Mouse (Mus musculus) cerebellum, adult 9-10 months (tissue): ENCODE measurements at regions not wholly inside any gene's neighbourhood (a gene's known extent, or its start where the extent isn't known, plus 50 kb on each side); places are given as distances from the start of the nearest gene placed in this dataset.
A peak's percentile ranks its signal among the peaks of the same experiment; 100 is the strongest.
"Not testable (repeated sequence)": the region's sequence is repeated elsewhere in the genome, so short reads cannot be mapped to it uniquely, and the experiment has no call there.

Source experiments
- DNase-seq: peaks from one replicate; pipeline ENCODE4 v3.0.0; 2022

DNA sequence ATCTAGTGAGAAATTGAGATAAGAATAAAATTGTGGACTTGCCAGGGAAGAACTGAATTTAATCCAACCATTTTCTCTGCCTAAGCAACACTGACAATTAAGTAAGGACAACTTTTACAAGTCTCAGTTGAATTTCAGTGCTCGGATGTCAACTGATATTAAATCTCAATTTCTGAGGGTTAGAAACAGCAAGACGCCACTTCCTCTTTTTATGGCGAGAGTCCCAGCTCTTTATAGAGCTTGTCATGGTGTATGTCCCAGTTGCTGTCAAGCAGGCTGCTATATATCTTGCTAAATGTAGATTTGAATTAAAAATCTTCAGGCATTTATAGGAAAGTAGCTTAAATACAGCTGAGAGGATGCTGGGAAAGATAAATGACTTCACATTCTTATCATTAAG is 697.8 kb upstream of the Got2 start:
- DNase-seq, result no peak

DNA sequence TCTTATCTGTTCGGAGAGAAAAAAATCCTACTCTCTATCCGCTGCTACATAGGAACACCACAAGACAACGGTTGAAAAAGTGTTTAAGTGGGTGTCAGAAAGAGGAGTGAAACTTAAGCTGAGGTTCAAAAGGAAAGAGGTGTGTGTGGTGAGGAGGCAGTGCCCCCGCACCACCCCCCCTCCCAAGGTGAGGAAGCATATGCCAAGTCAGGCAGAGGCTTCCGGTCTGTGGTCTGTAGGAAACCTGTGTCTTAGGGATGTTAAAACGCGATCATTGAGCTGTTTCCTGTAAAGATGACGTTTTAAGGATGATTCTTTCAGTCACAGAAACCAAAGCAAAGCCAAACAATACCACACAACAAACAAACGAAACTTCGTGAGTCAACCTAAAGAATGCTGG is 664.2 kb upstream of the Got2 start:
- DNase-seq, result no peak

DNA sequence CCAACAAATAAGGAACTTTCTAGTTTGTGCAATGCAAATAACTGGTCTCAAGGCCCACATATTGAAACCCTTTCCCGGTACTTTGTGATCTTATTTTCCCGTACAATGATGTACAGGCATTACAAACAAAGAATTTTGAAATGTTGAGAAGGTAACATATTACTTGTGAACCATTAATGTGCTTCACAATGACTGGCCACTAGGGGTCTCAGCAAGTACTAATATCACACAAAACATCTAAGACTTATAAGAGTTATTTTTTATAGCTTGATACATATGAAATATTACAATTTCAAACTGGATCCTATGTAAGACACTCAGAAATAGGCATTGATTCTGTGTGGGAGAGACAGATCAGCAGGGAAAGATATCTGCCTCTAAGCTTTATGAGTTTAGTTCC is 662.1 kb upstream of the Got2 start:
- no peak for DNase-seq

DNA sequence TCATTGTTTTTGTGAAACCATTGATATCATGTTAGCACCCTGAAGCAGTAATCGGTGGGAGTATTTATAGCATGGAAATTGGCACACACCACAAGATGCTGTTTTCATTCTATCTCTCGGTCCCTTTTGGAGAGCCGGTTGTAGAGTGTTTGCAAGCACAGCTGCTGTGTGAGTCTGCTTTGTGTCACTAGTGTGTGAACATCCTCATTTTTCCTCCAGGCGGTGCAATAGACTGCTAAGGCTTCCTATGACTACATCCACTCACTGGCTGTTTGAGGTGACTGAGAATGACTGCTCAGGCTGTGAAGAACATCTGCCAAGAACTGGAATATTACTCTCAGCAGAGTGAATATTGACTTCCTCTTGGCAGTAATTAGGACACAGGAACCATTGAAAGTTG is 660.3 kb upstream of the Got2 start:
- DNase-seq, result no peak

DNA sequence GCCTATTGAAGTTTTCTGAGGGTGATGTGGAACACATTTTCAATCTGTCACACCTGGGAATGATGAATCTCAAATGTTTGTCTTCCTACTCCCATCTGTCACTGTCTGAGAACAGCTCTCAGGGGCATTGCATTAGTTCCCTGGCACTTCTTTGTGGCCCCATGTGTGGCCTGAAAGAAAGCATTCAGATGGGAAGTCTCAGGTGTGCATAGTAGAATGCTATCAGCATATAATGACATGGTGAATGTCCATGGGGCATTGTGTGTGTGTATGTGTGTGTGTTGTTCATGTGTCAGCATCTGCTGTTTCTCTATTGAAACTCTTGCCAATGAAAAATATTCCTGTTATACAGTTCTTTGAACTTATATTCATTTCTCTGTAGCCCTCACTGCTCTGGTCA is 659.8 kb upstream of the Got2 start:
- no peak for DNase-seq

DNA sequence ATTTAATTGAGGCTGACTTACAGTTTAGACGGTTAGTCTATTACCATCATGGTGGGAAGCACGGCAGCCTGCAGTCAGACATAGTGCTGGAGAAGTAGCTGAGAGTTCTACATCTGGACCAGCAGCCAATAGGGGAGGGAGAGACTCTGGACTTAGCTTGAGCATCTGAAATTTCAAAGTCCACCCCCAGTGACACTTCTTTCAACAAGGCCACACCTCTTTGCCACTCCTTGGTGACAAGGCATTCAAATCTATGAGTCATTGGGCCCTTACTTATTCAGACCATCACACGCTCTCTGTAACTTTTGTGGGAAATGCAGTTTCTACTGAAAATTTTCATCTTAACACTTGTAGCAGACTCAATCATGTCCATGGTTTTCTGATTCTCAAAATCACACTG is 653.9 kb upstream of the Got2 start:
- no peak for DNase-seq

DNA sequence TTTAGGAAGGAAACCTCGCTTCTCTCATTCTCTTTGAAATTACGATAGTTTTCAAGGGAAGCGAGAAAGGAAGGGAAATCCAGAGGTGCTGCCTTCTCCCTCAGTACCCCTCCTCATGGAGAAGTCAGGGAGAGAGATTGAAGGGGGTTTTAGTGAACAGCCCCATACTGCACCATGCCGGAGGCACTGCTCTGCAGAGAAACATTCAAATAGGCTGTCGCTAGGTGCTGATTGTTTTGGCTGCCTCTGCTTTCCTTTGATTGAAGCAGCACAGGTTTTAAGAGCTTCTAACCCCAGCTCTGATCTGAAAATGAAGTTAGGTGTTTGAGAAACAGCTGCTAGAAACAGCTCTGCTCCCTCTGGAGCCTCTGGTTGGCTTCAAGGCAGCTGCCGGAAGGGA is 610.5 kb upstream of the Got2 start:
- no peak for DNase-seq

DNA sequence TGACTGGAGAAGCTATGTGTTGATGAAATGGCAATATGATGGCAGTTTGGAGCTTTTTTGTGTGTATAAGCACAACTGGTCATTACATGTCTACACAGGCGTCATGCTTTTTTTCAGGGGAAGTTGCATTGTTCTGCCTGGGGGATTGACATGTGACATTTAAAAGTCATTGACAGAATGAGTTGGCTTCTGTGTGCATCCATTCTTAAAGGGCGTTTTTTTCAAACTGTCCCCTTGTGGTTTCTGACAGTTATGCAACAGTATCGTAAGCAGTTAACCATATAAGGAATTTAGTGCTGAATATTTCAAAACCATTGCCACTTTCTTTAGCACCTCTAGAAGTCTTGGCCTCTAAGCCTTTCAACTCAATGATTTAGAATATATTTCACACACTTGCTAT is 607.1 kb upstream of the Got2 start:
- DNase-seq, result no peak

DNA sequence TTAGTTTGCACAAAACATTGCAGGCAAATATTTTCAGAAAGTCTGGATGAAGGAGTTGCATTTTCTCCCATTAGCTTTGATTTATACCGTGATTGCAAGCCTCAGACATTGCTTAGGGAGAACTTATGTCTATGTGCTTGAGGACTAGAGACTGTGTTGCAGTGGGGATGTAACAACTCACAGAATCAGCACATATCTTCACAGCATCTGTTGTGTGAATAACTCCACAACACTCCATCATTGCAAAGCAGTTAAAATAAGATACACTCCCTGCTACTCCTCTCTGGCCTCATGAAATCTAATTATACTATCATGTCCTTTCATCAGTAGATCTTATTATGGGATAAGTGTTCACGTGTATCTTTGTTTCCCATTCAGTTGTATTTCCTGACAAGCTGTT is 601.5 kb upstream of the Got2 start:
- no peak for DNase-seq

DNA sequence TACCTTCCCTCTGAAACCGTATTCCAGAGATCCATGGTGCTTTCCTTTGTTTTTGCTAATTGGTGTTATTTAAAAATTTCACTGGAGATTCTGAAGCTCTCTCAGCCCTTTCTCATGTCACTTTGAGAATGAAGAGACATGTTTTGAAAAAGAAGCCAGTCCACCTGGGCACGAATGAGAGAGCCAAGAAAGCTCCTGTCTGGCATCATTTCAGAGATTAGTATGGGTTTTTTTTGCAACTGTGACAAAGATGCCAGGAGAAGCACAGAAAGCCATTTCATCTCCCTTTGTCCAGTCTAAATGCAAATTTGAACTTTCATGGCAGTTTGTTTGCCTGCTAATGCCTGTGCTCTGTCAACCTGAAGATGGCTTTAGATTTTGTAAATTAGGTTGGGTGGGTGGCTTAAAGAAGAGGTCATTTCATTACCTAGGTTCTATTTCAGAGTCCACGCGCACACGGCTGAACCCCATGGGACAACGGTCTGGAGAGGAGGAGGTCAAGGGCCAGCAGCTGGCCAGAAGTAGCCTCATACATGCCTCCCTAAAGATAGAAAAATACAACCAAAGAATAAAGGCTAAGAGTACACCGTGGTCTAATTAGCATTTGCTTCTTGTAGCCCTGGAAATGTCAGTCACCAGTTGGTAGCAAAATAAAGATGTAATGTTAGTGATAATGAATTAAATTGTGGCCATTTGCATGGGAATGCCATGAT is 600.5 kb upstream of the Got2 start:
- no peak for DNase-seq

DNA sequence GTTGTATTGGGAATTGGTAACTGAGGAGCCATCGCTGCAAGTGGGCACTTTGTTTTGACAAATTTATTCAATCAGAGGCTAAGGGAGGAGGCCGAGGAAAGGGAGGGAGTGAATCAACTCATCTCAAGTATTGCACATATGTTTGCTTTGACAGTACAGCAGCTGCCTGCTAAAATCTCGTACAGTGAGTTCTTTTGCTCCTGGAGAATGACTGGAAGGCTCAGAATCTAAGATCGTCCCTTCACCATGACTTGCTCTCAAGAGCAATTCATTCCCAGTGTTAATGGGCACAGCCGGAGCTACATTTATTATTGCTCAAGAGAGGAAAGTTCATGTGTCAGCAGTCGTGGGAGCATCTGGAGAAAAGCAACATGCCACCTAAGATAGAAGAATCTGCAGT is 567.6 kb upstream of the Got2 start:
- DNase-seq, result no peak

DNA sequence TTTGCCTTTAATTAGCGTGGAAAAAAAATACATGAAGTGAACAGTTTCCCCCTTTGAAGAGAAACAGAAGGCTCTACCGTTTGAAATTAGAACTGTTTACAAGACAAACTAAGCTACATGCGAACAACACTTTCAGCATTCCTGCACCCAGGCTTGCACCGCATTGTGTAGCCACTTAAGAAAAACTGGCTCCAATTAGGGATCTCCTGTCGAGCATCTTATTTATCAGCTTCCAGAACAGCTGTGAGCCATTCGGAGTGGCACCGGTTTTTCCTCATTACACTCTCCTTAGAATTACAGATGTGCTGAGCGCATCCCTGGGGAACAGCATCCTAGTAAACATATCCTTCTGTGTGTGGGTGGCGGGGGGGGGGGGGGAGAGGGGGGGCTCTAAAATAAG is 567.0 kb upstream of the Got2 start:
- no peak for DNase-seq

DNA sequence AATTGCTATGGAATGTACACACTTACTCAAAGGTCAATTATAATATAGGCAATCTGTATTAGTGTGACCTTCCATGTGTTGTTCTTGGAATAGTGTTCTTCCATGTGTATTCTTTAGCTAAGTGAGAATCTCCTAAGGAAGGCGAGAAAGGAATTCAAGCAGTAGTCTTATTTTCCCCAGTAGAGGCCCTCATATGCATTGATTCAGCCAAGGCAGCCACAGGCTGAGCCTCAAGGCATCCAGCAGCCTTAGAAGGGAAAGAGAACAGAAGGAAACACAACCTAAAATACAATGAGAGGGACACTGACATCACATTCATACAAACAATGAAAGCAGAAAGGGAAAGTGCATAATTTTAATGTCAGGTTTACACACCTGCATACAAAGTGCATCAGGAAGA is 541.4 kb upstream of the Got2 start:
- DNase-seq, result no peak

DNA sequence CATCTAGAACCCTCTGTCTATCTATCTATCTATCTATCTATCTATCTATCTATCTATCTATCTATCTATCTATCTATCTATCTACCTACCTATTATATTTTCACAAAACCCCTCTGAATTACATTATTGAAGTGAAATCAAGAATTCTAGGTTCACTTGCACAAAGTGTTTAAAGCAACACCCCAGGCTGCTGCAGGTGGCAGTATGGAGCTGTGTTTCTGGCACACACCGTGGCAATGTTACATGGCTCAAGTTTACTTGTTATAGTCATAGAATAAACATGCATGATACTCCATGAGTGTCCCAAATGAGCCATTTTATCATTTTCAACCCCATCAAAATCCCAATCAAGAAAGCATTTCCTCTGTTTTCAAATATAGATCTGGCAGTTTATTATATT is 538.6 kb upstream of the Got2 start:
- DNase-seq, result no peak

DNA sequence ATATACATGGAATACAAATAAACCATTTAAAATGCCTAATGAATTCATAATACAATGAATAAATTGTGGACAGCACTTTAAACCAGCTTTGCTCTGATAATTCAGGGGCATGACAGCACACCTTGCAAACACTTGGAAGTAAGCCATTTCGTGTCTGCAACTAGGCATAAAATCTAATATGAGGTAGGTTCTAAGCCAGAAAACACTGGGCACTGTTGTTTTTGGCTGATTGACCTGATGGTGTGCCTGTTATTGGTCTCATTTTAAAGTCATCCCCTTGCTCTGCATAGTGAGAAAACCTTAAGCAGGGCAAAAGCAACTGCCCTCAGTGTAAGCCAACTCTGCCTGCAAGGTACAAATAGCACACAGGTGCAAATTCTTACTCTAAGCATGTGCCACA is 521.3 kb upstream of the Got2 start:
- DNase-seq, result no peak

DNA sequence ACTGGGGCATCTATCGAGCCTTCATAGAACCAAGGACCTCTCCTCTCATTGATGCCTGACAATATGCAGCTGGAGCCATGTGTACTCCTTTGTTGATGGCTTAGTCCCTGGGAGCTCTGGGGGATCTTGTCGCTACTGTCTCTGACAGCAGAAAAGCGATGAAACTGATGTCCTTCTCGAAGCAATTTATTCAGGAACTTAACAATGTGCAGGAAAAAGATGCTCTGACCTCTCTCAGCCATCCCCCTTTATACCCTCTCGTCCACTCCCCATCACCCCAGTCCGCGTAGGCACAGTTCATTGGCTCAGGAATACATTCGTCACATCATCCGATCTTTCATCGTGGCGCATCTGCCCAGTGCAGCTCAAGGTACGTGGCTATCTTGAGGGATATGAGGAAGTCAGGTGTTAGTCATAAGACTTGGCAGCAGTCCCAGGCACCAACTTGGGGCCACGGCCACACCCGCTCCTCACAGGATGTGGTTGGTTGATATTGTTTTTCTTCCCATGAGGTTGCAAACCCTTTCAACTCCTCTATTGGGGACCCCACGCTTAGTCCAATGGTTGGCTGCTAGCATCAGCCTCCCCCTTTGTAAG is 516.3 kb upstream of the Got2 start:
- DNase-seq, result no peak

DNA sequence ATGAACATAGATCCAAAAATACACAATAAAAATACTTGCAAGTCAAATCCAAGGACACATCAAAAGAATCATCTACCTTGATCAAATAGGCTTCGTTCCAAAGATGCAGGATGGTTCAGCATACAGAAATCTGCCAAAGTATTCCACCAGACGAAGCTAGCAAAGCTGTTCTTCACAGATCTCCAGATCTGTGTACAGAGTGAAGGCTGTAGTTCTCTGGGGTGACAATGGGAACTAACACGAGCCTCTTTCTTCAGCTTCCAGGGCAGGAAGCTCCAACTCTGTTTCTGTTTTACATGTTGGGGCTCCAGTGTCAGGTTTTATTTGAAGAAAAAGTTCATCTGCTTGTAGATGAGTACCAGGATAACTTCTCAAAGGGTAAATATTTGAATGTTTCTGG is 515.3 kb upstream of the Got2 start:
- no peak for DNase-seq

DNA sequence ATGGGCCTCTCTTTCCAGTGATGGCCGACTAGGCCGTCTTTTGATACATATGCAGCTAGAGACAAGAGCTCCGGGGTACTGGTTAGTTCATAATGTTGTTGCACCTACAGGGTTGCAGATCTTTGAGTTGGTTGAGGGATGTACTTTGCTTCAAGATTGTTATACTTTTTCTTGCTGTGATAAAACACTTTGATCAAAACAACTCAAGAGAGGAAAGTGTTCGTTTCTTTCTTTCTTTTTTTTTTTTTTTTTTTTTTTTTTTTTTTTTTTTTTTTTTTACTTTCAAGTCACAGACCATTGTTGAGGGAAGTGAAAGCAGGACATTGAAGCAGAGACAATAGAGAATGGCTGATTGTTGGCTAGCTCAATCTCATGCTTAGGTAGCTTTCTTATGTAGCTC is 511.0 kb upstream of the Got2 start:
- not testable (repeated sequence) for DNase-seq

DNA sequence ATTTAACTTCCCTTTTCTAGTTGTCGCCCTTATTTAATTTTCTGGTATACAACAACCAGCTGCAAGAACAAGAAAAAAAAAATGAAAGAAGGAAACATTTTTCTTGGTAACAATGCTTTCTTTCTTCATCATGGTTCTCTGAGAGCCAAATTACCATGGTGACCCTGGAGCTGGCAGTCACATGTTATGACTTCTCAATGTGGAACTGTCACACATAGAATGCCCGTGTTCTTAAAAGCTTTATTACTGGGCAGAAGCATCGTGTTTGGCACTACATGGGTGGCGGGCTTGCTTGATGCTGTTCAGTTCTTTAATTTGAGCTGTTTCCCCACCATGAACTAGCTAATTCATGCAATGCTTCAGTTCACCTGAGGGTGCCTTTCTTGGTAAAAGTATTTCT is 504.7 kb upstream of the Got2 start:
- DNase-seq, result peak; percentile 15

DNA sequence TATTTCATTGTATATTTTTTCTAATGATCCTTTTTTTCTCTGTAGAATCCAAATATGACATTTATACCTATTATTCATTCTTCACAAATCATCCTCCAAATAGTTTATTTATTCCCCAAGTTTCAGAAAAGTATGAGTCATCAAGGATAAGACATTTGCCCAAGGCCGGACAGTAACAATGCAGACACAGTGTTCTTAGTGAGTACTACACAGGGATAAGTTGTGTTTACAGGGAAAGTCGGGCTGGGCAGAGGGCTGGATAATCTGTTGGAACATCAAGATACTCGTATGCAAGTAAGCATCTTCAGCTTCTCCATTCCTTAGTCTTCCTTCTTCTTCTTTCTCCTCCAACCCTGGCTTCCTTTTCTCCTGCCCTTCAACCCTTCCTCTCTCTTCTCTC is 500.9 kb upstream of the Got2 start:
- no peak for DNase-seq

DNA sequence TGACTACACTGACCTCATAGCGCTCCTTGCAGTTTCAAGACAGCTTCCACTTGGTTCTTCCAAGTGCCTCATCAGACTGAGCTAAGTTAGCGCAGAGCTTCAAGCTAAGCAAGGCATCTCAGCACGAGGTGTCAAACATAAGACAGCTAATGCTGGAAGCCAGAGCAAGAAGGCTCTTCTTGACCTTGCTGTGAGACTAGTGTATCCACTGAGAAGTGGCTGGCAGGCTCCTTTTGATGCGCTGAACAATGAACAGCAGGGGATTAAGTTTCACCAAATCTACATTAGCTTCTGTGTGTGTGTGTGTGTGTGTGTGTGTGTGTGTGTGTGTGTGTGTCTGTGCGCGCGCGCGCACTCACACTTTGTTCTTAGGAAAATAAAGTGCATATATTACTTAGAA is 482.2 kb upstream of the Got2 start:
- DNase-seq, result no peak

DNA sequence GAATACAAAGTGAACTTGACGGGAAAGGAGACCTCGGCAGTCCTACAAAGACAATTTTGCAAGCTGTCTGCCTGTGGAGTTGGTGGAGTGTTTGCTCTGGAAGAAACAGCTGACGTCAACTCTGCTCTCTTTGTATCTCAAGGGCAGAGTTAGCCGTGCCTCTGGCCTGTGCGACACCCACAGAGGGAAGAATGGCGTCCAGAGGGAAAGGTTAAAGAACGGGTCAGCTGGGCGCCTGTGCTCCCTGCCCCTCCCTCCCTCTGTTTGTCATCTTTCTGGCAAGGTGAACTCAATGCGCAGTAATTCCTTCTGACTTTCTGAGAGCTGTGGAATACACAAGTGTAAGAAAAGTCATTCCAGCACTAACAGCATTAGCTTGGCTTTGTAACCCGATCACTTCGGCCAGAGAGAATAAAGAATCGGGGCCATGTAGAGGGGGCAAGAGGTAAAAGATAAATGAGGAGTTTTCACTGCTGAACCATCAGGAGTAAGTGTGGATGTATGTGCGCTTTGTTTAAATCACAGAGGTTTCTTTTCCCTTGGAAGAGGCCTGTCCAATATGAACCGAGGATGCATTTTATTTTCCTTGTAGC is 474.6 kb upstream of the Got2 start:
- DNase-seq, result no peak

DNA sequence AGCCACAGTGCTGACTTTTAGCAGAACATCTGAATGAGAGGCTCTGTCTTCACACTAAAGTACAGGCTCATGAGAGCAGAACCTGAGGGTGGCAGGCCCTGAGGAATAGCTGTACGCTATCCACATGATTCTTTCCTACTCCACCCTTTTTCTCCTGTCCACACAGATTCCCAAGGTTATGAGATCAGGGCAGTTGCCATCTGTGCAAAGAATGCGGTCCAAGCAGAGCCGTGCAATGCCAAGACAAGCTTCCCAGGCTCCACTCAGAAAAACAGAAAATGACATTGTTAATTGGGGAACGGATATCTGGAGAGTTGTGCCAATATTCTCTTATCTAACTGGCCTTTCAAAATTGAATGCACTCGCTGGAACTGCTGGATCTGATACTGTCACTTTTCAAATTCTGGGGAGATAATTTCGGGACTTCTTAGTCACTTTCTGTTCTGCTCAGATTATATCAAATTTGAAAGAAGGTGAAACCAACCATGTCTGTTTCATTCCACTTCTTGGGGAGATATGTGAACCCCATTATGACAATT is 462.3 kb upstream of the Got2 start:
- DNase-seq, result peak; percentile 56

DNA sequence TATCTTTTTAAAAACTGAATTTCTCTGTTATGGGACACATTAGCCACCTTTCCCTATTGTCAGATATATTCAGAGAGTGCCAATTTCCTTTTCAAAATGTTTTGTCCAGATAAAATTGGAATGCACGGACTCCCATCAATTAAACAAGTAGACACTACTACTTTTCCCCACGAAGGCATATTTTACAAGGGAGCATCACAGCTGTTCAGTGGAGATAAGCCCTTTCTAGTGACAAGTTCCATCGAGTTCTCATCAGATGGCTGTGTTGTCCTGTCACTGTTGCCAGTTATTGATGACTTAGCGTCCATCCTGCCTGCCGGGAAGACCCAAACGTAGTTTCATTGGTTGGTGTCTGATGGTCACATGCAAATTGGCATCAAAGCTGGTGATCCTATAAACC is 461.2 kb upstream of the Got2 start:
- no peak for DNase-seq

DNA sequence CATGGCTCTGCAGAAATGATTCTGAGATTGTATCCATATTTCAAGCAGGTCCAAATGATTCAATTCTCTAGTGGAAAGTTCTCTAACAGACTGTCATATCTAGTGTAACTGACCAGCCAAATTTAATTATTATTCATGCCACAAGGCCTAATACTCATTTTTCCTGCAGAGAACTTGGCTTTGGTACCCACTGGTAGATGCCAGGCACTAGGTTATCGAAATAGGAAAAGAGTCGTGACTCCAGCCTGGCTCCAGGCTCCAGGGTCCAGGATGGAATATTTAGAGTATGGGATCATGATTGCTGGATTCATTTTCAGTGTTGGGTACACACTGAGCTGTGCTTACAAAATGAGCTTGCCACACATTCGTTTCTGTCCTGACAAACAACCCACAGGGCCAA is 452.4 kb upstream of the Got2 start:
- DNase-seq, result no peak
